Mouse (Mus musculus) mouse trophoblast stem cell (cell line): ENCODE measurements around the gene Castor1.

ENCODE experiments used
- in situ Hi-C, 2 experiments: fragments of 300-500 bp; cut with MseI, MboI; formaldehyde crosslinking; loops; 2 replicates in 1 of 2; 3 replicates in 1 of 2; pipeline ENCODE4 v1.15.1; 2025

Castor1 gene

DNA sequence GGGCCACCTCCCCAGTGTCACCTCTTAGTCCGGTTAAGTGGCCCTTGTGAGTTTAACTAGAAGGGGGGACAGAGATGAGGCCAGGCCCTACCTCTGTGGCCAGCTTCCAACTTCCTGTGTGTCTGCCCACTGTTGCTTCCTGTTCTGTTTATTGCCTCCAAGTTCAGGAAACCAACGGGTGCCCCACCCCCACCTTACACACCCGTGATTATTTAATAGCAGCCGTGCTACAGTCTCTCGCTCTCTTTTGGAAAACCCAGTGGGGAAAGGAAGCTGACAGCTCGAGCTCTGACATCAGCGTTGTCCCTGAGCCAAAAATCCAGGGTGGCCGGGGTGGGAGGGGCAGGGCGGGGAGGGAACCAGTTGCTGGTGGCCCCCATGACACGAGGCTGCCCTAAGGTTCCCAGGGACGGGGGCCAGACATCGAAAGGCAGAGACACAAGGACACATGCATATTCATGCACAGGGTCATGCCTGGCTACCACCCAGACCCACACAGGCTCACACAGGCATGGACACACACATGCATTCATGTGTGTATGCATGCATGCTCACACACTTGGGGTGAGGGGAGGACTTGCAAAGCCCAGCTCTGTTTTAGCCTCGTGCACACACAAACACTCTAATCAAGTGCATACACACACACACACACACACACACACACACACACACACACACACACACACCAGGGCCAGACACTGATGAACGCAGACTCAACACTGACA is 42.6 kb downstream of the Castor1 start:
- in situ Hi-C loops: no loop called here

DNA sequence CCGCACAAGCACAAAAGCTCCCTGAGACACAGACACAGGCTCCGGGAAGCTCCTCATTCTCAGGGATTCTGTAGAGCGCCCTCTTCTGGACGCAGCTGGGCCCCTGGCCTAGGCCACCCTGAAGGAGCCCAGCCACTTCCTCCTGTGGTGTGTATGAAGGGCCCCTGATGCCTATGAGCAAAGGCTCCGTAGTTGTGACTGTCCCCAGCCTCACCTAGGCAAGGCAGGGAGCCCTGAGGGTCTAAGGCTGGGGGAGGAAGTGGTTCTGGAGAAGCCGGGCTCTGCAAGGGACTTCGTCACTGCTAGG is 43.1 kb downstream of the Castor1 start:
- in situ Hi-C loops: no loop called here

DNA sequence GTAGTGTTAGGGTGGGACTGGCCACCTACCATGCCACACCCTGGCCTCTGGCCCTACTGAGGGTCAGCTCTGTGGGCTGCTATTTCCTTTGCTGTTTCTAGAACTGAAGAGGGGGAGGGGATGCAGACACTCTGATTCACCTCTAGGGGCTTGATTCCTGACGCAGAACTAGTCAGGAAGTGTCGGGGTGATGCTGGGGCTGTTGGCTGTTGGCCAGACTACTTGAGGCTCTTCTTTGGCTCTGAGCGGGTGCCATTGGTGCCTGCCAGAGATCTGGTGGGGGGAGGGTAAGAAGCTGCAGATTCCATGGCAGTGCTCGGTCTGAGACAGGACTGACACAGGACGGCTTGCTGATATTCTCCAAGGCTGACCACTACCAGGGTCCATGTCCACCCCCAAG is 43.9 kb downstream of the Castor1 start:
- in situ Hi-C loops: no loop called here

DNA sequence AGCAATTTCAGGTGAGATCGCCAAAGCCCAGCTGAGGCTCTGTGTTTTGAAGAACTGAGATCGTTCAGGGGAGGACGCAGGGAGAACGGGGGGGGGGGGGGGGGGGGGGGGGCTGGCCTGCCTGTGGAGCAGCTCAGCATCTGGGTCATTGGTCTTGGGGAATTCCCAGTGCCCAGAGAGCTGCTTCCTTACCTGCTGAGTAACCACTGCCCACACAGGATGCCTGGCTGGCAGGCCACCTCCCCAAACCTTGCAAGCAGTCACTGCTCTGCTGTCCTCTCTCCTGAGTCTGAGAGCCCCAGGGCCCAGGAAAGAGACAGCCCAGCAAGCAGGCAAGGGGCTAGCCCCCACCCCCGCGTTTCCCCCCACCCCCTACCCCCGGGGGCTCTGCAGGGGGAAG is 44.8 kb downstream of the Castor1 start:
- in situ Hi-C loops: no loop called here

DNA sequence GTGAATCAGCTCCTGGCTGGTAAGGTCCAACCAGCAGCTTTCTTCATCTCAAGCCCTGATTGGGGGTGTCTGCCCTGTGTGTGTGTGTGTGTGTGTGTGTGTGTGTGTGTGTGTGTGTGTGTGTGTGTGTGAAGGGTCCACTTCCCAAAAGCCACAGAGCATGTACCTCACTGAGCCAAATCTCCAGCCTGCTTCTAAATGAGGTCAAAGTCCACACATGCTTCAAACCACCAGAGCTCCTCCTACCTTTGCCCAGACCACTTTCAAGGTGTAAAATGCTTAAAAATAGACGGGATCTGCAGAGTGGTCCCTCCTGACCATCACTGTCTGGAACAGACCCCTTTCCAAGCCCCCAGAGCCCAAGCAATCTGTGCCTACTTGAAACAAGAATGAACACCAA is 45.3 kb downstream of the Castor1 start:
- in situ Hi-C loops: no loop called here

DNA sequence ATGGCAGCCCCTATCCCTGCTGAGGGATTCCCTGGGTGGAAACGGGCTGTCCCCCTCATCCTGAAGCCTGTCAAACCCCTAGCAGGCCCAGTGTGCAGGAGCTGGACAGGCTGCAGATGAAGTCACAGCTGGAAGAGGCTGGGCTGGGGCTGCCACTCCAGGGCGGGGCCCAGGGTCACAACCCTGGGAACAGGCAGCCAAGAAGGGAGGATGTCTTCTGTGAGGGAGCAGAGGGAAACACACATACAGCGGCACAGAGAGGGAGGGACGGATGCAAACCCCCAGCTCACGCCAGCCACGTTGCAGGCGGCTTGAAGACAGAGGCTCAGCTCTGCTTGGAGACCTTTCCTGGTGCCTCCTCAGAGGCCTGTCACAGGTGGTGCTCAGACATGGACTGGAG is 46.0 kb downstream of the Castor1 start:
- in situ Hi-C loops: no loop called here

DNA sequence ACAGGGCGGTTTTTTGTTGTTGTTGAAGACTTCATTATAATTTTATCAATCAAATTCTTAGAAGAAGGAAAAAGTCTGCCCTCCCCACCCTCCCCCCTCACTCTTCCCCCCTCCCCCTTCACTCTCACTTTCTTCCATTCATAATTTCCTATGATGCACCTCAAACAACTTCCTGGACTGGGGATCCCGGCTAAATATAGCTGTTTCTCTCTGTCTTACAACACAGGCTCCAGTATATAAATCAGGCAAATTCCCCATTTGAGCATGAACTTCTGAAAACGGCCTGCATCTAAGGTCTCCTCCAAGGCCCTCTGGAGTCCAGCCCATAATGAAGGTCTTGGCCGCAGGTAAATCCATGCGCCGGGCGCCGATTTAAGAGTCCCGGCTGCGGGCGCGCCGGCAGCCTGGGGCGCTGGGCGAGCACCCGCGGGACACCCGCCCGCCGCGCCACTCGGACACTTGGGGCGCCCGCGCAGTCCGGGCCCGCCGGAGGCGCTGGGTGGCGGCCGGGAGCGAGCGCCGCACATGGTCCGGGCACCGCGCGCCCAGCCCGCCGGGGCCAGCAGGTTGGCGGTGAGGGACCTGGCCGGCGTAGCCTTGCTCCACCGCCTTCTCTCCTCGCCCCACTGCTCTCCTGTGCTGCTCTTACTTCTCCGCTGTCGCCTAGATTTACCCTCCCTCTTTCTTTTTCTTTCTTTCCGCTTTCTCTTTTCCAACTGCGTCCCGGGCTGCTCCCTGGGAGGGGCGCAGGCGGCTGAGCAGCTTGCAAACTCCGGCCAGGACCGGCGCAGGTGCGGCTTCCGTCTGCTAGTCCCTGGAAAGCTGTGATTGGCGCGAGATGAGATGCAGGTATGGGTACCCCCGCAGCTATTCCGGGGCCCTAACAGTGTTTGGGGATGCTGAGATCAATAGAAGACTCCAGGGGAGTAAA is 48.5 kb downstream of the Castor1 start:
- in situ Hi-C loops: no loop called here

DNA sequence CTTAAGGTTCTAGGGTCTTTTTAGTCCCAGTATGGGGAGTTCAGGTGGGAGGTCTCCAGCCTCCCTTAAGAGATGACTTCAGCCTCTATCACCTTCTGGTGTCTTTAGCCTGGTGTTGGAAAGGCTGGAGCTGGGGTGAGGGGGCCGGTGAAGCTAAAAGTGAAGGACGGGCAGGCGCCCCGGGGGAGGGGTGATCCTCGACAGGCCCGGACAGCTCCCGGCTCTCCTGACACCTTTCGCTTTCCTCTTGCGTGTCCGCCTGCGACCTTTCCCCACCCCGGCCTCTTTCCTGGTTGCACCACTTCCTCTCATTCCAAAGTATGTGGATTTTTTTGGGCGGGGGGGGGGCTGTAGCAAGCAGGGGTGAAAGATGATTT is 49.2 kb downstream of the Castor1 start:
- in situ Hi-C loops: no loop called here

DNA sequence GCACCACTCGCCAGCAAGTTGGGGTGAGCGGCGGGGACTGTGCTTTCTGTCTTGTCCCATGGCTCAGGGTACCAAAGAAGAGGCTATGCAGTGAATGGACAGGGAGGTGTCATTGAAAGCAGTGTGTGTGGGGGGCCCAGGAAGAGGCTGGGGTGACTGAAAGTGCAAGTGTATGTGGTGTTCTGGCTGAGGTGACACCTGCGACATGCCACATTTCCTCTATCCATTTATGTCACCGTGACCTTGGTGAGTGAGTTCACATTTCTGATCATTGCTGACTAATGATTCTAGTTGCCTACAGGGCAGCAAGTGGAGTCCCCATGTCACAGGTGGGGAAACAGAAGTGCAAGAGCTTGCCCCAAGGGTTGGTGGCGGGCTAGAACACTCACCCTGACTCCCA is 50.5 kb downstream of the Castor1 start:
- in situ Hi-C loops: no loop called here

DNA sequence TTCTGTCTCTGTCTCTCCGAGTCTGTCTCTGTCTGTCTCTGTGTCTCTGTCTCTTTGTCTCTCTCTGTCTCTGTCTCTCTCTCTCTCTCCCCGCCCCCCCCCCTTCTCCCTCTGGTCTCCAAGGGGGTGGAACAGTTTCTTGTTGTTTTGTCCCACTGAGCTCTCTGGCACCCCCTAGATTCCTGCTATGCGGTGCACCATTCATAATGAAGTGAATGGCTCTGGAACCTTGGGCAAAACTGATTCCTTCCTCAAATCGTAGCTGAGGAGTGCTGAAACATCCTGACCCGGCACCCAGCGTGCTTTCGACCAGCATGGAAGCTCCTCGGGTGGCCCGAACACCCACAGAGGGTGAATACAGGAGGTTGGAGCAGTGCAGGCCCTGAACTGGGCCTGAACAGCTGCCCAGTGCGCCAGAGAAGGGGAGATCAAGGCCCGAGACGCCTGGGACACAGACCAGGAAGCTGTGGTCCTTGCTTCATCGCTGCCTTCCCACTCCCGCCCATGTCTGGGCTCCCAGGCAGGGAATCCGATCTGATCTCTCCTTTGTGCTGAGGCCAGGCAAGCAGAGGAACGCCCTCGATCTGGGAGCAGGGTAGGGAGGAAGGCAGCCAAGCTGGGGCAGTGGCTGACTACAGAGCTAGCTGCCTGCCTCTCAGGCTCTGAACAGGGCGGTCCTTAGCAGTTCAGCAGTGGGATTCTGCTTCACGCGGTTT is 52.9 kb downstream of the Castor1 start:
- in situ Hi-C loops: no loop called here

DNA sequence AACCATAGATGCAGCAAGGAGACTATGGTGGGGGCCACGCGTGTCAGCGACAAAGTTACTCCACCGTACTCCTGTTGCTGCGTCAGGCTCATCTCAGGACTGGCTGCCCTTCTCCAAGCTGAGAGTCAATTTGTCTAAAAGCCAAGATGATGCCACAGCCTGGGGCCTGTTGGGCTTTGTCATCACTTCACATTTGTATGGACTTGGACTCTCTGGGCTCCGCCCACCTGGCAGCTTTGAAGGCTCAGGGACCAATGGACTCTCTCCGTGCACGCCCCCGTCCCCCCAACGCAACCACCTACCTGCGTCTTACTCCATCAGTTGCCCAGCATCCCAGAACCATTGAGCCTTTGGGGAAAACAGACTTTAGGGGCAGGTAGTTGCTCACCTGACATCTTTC is 53.5 kb downstream of the Castor1 start:
- in situ Hi-C loops: no loop called here
